Mouse (Mus musculus): ENCODE results near the gene Dmrta2. TPM values are rescaled to one million over a fixed set of nuclear protein-coding genes. Genes with fewer than 3 reads are reported as not detected.

Gene Dmrta2
- polyA plus RNA-seq, 1 experiment from 2014 or later = 13.5 TPM

DNA sequence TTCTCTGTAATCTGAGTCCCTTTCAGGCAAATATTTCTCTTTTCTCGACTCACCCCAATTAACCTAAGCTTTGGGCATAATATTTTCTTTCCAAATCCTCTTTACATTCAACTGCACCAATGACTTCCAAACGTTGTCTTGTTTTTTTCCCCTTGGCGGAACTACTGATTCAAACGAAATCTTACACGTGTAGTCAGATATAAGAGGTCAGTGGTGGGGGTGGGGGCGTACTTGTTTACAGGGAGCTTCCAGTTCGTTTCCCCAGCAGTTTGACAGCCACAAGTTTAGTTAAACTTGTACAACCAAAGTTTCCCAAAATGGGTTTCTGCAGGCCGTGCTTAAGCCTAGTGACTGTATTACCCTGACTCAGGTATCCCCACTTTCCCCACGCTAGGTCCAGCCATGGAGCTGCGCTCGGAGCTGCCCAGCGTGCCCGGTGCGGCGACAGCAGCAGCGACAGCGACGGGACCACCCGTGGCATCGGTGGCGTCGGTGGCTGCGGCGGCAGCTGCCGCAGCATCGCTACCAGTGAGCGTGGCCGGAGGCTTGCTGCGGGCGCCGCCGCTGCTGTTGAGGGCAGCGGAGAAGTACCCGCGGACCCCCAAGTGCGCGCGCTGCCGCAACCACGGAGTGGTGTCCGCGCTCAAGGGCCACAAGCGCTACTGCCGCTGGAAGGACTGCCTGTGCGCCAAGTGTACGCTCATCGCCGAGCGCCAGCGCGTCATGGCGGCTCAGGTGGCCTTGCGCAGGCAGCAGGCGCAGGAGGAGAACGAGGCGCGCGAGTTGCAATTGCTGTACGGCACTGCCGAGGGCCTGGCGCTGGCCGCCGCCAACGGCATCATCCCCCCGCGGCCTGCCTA lies 1.8 kb downstream of the Dmrta2 start:
- ChIA-PET POLR2A (no interaction called here), CTCF (no interaction called here)
- no peak for DNase-seq (ENCODE audit: low read depth, low spot score)
- no peaks in the 10 kb centered on the region for H3K27me3 ChIP-seq
- no peak for TF ChIP-seq CTCF (IDR thresholded peaks at IDR 0.05)
- in situ Hi-C loops (cut with MboI; ENCODE audit: low pct_unique_long_range_greater_than_20kb) = no loop called here
- ATAC-seq = no peak

DNA sequence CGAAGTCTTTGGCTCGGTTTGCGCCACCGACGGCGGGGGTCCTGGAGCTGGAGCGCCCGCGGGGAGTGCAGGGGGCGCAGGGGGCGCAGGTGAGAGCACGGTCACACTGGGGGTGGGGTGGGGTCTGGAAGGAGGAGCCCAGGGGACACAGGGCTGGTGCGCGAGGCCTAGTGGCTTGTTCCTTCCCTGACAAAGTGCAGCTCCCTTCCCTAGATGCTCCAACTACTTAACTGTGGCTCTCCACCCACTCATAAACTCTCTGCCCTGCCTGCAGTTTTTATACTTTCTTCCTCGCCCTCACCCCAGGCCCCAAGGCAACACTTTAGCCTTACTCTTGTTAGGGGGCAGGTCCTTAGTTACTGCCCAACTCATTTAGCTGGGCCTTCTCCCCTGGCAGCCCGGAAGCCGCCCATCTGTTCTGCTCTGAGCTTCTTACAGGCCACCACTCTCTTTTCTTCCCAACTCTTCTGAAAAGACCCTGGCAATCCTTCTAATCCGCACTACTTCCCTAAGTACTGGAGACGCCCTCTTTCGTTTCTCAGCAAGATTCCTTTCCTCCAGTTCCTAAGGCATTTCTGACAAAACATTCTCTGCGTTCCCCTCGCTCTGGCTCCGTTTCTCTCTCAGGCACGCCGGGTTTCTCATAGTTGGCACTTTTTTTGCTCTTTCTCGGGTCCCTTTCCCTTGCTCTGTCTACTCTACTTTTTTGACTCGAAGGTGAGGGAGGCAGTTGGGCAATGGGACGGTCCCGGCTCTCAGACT lies 2.6 kb downstream of the Dmrta2 start:
- in situ Hi-C loops (cut with MboI; ENCODE audit: low pct_unique_long_range_greater_than_20kb) = no loop called here
- TF ChIP-seq CTCF (IDR thresholded peaks at IDR 0.05) = no peak
- no peak for DNase-seq (ENCODE audit: low read depth, low spot score)
- H3K27me3 ChIP-seq = no peaks in the 10 kb centered on the region
- ChIA-PET CTCF (no interaction called here), POLR2A (no interaction called here)
- ATAC-seq = no peak

DNA sequence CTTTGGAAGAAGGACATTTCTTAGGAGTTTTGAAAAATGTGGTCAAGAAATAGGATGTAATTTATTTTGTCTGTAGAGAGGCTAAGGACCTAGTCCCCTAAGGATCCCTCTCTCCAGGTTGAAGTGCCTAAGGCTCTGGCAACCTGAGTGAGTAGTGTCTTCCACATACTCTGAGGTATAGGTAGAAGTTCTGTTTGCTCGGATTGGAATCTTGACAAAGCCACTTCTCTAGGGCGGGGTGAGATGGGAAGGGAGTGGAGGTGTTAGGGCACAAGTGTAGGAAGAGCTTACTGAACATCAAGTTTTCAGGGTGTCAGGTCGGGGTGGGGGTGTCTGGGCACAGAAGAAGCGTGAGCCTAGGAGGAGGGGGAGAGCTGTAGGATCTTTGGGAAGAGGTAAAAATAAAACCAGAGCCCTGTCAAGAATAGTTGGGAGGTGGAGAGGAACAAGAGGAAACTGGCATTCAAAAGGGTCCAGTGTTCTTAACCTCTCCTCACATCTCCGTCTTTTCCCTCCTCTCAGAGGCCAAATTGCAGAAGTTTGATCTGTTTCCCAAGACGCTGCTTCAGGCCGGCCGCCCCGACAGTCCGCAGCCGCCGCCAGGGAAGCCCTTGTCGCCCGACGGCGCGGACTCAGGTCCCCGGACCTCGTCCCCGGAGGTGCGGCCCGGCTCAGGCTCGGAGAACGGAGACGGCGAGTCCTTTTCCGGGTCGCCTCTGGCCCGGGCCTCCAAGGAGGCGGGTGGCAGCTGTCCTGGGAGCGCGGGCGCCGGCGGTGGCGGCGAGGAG lies 3.4 kb downstream of the Dmrta2 start:
- ChIA-PET POLR2A (no interaction called here), CTCF (no interaction called here)
- no peaks in the 10 kb centered on the region for H3K27me3 ChIP-seq
- in situ Hi-C loops (cut with MboI; ENCODE audit: low pct_unique_long_range_greater_than_20kb) = no loop called here
- DNase-seq (ENCODE audit: low read depth, low spot score) (no peak), ATAC-seq (no peak)
- TF ChIP-seq CTCF (IDR thresholded peaks at IDR 0.05) = no peak

DNA sequence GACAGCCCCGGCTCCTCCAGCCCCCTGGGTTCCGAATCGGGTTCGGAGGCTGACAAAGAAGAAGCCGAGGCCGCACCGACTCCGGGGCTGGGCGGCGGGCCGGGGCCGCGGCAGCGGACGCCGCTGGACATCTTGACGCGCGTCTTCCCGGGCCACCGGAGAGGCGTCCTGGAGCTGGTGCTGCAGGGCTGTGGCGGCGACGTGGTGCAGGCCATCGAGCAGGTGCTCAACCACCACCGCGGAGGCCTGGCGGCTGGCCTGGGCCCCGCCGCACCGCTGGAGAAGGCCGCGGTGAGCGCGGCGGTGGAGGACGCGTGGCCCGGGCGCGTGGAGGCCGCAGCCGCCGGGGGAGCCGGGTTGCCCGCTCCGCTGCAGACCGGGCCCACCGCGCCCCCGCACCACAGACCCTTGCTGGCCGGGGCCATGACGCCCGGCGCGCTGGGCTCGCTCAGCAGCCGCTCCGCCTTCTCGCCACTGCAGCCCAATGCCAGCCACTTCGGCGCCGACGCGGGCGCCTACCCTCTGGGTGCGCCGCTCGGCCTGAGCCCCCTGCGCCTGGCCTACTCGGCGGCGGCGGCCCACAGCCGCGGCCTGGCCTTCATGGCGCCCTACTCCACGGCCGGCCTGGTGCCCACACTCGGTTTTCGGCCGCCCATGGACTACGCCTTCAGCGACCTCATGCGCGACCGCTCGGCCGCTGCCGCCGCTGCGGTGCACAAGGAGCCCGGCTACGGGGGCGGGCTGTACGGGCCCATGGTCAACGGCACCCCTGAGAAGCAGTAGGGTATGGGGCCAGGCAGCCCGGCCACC lies 4.2 kb downstream of the Dmrta2 start:
- CTCF ChIA-PET = no interaction called here
- in situ Hi-C loops (cut with MboI; ENCODE audit: low pct_unique_long_range_greater_than_20kb) = no loop called here
- no peak for TF ChIP-seq CTCF (IDR thresholded peaks at IDR 0.05)
- POLR2A ChIA-PET = no interaction called here
- DNase-seq (ENCODE audit: low read depth, low spot score) = no peak
- no peak for ATAC-seq
- no peaks in the 10 kb centered on the region for H3K27me3 ChIP-seq

DNA sequence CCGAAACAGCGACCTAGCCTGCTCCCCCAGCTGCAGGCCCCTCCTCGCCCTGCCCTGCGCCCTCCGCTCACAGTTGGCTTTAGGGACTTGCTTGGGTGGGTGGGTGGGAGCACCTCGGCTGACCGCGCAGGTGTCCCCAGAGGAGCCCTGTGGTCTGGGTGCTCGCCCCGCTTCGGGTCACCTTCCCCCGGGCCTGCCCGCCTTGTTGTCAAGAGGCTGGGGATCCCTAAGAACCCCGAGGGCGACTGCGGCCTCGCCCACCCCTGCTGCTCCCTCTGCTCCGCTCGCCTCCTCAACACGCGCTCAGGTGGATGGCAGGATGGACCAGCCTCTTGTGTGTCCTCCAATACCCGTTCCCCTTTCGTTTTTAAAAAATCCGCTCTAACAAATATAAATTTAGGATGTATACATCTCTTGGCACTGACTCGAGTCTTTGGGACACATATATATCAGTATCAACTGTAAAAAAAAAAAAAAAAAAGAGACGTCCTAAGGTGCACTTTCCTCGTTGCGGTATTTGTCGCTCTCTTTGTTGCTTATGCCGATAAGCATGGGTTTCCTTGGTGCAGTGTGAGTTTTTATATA lies 4.9 kb downstream of the Dmrta2 start:
- no peaks in the 10 kb centered on the region for H3K27me3 ChIP-seq
- ATAC-seq (no peak), DNase-seq (ENCODE audit: low read depth, low spot score) (no peak)
- POLR2A ChIA-PET = no interaction called here
- in situ Hi-C loops (cut with MboI; ENCODE audit: low pct_unique_long_range_greater_than_20kb) = no loop called here
- CTCF ChIA-PET = no interaction called here
- no peak for TF ChIP-seq CTCF (IDR thresholded peaks at IDR 0.05)

DNA sequence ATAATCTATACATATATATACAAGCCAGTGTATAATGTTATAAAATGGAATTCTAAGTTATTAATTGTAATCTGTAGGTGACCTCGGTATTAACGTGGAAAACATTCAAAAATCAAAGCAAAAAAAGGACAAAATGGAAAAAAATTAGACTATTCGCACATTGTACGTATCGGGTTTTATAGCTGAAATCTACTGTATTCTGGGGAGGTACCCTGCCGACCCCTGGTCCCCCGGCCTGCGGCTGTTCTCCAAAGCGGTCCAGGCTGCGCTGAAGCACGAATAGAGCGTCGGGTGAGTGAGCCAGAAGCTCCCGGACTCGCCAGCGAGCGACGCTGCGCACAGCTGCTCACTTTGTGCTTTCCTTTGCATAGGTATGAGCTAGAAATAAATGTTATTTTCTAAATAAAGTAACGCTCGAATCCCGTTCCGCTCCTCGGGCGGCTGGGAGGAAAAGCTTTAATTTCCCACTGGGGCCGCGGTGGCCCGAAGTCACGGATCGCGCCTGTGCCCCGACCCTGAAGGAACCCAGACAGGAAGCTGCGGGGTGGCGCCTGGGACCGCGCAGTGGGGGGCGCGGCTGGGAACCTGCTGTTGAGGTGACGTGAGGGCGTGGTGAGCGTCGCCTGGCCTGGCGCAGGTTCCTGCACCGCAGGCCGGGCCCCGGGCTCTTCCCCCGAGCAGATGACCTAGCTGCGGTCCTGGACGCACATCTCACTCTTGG lies 5.6 kb downstream of the Dmrta2 start:
- ChIA-PET CTCF (no interaction called here), POLR2A (no interaction called here)
- no peak for TF ChIP-seq CTCF (IDR thresholded peaks at IDR 0.05)
- in situ Hi-C loops (cut with MboI; ENCODE audit: low pct_unique_long_range_greater_than_20kb) = no loop called here
- DNase-seq (ENCODE audit: low read depth, low spot score) (no peak), ATAC-seq (no peak)
- no peaks in the 10 kb centered on the region for H3K27me3 ChIP-seq

DNA sequence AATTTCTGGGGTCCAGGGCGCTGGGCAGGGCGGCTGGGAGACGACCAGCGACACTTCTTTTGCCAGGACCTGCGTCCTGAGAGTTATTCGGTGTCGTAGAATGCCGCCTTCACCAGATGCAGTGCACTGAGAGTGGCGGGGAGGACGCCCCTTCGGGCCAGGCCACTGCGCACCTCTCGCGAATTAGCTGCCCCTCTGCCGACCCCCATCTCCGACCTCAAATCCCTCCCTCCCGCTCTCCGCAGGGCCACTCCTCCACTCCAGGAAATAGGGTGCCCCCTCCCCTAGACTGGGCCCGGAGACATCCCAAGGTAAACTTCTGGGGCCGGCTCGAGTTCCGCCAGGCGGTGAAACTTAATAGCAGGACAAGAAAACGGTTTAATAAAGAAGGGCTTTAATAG lies 6.2 kb downstream of the Dmrta2 start:
- ATAC-seq (no peak), DNase-seq (ENCODE audit: low read depth, low spot score) (no peak)
- POLR2A ChIA-PET = no interaction called here
- H3K27me3 ChIP-seq = no peaks in the 10 kb centered on the region
- TF ChIP-seq CTCF (IDR thresholded peaks at IDR 0.05) = no peak
- in situ Hi-C loops (cut with MboI; ENCODE audit: low pct_unique_long_range_greater_than_20kb) = no loop called here
- CTCF ChIA-PET = no interaction called here

DNA sequence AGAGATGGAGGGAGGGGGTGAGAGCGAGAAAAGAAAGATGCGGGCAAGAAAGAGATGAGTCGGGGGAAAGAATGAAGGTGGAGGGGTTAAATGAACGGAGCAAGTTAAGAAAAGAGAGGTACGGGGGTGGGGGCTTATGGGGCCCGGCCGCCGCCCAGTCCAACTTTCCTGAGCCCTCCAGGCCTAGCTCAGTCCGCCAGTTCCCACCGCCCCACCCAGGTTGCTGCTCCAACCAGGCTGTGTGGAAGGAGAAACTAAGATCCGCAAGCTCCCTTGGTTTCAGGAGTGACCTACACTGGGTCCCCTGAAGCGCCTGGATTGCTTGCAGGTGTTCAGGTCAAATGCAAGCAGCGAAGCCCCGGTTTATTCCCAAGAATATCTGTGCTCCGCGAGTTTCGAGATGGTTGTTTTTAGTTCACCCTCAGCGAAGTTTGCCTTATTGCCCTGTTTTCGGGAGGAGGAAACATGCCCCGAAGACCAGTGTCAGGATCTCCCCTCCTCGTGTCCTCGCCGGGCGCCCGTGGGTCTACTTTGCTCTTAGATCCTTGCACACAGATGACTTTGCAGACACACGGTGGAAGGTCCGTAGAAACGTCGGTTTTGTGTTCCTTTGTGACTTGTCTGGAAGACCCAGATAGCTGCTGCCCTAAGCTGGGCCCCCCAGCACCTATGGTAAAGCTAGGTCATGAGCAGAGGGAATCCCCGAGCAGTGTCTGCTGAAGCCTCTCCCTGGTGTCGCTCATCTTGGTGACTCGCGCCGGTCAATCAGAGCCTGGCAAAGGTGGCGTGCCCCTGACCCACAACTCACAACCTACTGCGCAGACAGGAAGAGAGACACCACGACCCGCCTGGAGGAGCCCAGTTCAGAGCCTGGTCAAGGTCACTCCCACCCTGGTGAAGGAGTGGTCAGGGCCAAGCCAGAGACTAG lies 6.9 kb downstream of the Dmrta2 start:
- TF ChIP-seq CTCF (IDR thresholded peaks at IDR 0.05) = no peak
- ChIA-PET CTCF (no interaction called here), POLR2A (no interaction called here)
- in situ Hi-C loops (cut with MboI; ENCODE audit: low pct_unique_long_range_greater_than_20kb) = no loop called here
- DNase-seq (ENCODE audit: low read depth, low spot score) = no peak
- H3K27me3 ChIP-seq = no peaks in the 10 kb centered on the region
- no peak for ATAC-seq

All from Patski (cell line).